Mouse (Mus musculus) embryonic fibroblast, embryonic 13.5 days (primary cell): ENCODE results near the gene Abl1.

Experiments
- CTCF ChIP-seq: IDR thresholded peaks from 2 replicates; pipeline ENCODE4 v1.5.1; 2011; ENCODE audit warnings: mild to moderate bottlenecking, control low read depth, low read length, moderate library complexity, borderline replicate concordance; ENCODE audit not compliant: insufficient read depth
- POLR2A ChIP-seq: IDR thresholded peaks from 2 replicates; pipeline ENCODE4 v1.6.1; 2011; ENCODE audit warnings: low read depth, mild to moderate bottlenecking, control low read depth, low read length, moderate library complexity

- no peak for TF ChIP-seq CTCF
- no peak for TF ChIP-seq POLR2A
Observed at GRCm38 (mm10) chr2:31727576-31728277, 39.6 kb downstream of the Abl1 start.
